Mouse (Mus musculus): ENCODE data around the gene Ascl5.

DNA sequence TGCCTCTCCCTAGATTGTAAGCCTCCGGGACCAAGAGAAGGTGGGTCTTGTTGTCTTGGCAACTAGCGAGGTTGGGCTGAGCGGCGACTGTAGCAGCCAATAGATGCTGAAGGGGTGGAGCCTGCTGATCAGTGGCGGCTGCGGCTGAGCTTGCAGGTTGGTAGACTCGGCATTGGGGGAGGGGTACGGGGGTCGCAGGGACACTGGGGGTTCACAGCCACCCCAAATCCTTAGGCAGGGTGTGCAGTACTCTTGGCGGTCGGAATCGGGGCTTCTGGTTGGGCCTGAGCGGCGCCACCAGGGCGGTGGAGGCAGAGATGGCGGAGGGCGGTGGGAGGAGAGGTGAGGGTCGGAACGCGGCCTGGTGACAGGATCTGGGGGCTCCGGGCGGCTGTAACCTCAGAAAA, 32.7 kb upstream of the Ascl5 start:
- TF ChIP-seq GATA1 (IDR thresholded peaks at IDR 0.05; ENCODE audit: low read length) = no peak
- no peak for TF ChIP-seq TAL1 (IDR thresholded peaks at IDR 0.05; ENCODE audit: low read length)

Measured in erythroblast, embryonic 14.5 days (primary cell).